Mouse (Mus musculus) stomach, postnatal 0 days (tissue): Measurements from ENCODE around the gene Tysnd1. TPM values are rescaled to one million over a fixed set of nuclear protein-coding genes. Genes with fewer than 3 reads are reported as not detected.

Experiments used
- ATAC-seq: fragments of 200-750 bp; cut with Nextera tagmentation; 2 replicates; pipeline ENCODE4 v1.8.0; 2017; ENCODE audit not compliant: low FRiP score, low TSS enrichment
- DNase-seq: peaks from one replicate; pipeline ENCODE4 v3.0.0-alpha.2; 2016; ENCODE audit warnings: low spot score
- H3K27ac ChIP-seq: fragments of 300-500 bp; sonication (generic); replicated peaks from 2 replicates; pipeline ENCODE4 v1.5.1; 2014; ENCODE audit warnings: mild to moderate bottlenecking, control low read depth
- H3K27me3 ChIP-seq: fragments of 300-500 bp; sonication (generic); 2 replicates; pipeline ENCODE4 v1.6.1; 2014; ENCODE audit warnings: low read length; ENCODE audit not compliant: control insufficient read depth, insufficient read depth
- H3K36me3 ChIP-seq: fragments of 300-500 bp; sonication (generic); 2 replicates; pipeline ENCODE4 v1.6.1; 2014; ENCODE audit warnings: low read length, mixed read lengths; ENCODE audit not compliant: control insufficient read depth, insufficient read depth
- H3K4me1 ChIP-seq: fragments of 300-500 bp; sonication (generic); replicated peaks from 2 replicates; pipeline ENCODE4 v1.6.1; 2014; ENCODE audit warnings: antibody characterized with exemption; ENCODE audit not compliant: control insufficient read depth, insufficient read depth
- H3K4me2 ChIP-seq: fragments of 300-500 bp; sonication (generic); replicated peaks from 2 replicates; pipeline ENCODE4 v1.6.1; 2014; ENCODE audit warnings: low read depth, mild to moderate bottlenecking, control low read depth, moderate library complexity
- H3K4me3 ChIP-seq: fragments of 300-500 bp; sonication (generic); 2 replicates; pipeline ENCODE4 v1.5.1; 2014; ENCODE audit warnings: low read depth, low read length, control low read depth
- H3K9ac ChIP-seq: fragments of 300-500 bp; sonication (generic); 2 replicates; pipeline ENCODE4 v1.6.1; 2014; ENCODE audit warnings: mild to moderate bottlenecking, low read length, control low read depth, mixed read lengths
- H3K9me3 ChIP-seq: fragments of 300-500 bp; sonication (generic); 2 replicates; pipeline ENCODE4 v1.6.1; 2016; ENCODE audit warnings: low read length; ENCODE audit not compliant: control insufficient read depth
- CTCF ChIP-seq: IDR thresholded peaks from 2 replicates; pipeline ENCODE4 v1.5.1; 2016; ENCODE audit warnings: antibody characterized with exemption, low read depth, mild to moderate bottlenecking, moderate library complexity
- EP300 ChIP-seq: optimal IDR thresholded peaks from 2 replicates; pipeline ENCODE3; 2016; ENCODE audit warnings: antibody characterized with exemption
- WGBS: fragments of 180-500 bp; shearing (Covaris S2); extraction: QIAGEN DNeasy Blood & Tissue Kit; methylation state at CpG from one replicate; pipeline ENCODE4 v1.1.7; 2014; 5-methylcytosine and 5-hydroxymethylcytosine counted together
- polyA plus RNA-seq: library from polyadenylated mRNA; unstranded; fragments of >200 nt; fragmentation: Nextera tagmentation; extraction: Ambion mirVana; gene quantifications from 2 replicates; pipeline ENCODE4 v1.2.1, GENCODE M21; 2015

Gene Tysnd1
- polyA plus RNA-seq, 1 experiment from 2014 or later = 18.5 TPM

DNA sequence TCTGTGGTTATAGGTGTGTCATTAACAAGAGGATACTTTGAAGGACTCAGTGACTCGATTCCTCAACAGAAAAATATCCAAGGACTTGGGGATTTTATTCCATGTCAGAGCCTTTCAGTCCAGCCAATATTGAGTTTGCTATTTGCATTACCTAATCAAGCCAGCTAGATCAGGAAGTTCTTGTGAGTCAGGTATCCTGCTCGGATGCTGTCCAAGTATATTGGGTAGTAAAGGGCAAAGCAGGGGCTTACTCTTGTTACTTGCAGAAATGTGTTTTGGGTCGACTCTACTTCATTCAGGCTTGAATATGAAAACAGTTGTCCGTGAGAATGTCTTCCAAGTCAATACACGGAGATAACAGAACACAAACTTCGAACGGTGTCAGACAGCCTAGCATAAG lies 40.6 kb upstream of the Tysnd1 start:
- H3K27me3 ChIP-seq = no peaks in the 10 kb centered on the region
- no peak overlapping the region for H3K4me2 ChIP-seq
- no peaks in the 10 kb centered on the region for H3K4me1 ChIP-seq
- H3K9ac ChIP-seq = no peak overlapping the region
- WGBS = 79% methylated on average over 7 of the region's 7 CpGs
- H3K27ac ChIP-seq = no peak overlapping the region
- no peak for TF ChIP-seq EP300
- TF ChIP-seq CTCF = no peak
- no peaks in the 10 kb centered on the region for H3K9me3 ChIP-seq
- DNase-seq (no peak), ATAC-seq (no peak)
- H3K4me3 ChIP-seq = no peak overlapping the region
- no peaks in the 10 kb centered on the region; the same call in 1 of the 2 replicates for H3K36me3 ChIP-seq

DNA sequence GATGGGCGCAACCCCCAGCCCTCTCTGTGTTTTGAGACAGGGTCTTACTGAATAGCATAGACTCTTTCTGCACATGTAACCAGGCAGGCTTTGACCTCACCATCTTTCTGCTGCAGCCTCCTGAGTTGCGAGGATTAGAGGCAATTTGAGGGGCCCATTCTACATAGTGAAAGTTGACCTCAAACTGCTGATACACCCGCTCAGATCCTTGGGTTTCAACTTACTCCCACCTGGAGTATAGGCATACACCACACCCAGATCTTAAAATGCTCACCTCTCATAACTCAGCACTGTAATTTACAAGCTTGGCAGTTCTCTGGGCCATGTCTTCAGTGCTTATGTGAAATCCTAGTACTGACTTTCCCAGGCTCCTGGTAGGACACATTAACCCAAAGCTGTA lies 40.1 kb upstream of the Tysnd1 start:
- no peak overlapping the region for H3K9ac ChIP-seq
- WGBS = 81% methylated on average over 3 of the region's 3 CpGs

DNA sequence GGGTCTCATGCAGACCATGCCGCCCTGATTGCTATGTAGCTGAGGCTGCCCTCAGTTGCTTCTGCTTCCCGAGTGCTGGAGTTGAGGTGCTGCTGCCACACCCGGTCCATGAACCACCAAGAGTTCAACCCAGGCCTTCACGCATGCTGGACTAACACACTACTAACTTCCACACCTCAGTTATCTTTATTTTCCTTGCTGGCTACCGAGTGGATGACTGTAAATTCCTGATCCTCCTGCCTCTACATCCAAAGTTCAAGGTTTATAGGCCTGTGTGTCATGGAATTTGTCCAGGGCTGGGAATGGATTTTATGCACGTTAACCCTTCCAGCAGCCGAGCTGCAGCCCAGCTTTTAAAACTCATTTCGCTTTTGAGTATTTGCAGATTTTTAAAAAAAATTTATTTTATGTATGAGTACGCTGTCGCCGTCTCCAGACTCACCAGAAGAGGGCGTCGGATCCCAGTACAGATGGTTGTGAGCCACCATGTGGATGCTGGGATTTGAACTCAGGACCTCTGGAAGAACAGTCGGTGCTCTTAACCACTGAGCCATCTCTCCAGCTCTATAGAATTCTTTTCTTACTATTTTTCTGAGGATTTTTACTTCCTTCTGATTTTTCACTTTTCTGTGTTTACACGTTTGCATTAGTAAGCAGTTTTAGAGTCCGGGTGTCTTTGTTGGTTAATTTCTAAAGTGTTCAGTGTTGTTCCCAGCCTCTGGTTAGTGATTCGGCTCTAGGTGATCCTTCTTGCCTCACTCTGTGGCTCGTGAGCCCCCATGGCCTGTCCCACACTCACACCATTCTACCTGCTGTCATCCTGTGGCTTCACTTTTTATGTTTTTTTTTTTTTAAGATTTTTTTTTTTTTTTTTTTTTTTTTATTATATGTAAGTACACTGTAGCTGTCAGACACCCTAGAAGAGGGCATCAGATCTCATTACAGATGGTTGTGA lies 38.1 kb upstream of the Tysnd1 start:
- H3K36me3 ChIP-seq = peaks cover 3% of the 10 kb centered on the region; the same call in 1 of the 2 replicates
- no peak for TF ChIP-seq EP300
- TF ChIP-seq CTCF = peak; percentile 30
- no peak overlapping the region for H3K4me2 ChIP-seq
- ATAC-seq = peak; percentile 48
- no peak overlapping the region for H3K9ac ChIP-seq
- no peaks in the 10 kb centered on the region for H3K4me1 ChIP-seq
- H3K9me3 ChIP-seq = no peaks in the 10 kb centered on the region
- WGBS = 84% methylated on average over 18 of the region's 18 CpGs
- no peak overlapping the region for H3K4me3 ChIP-seq
- H3K27ac ChIP-seq = no peak overlapping the region
- no peaks in the 10 kb centered on the region for H3K27me3 ChIP-seq
- DNase-seq = peak; percentile 19

More for the DNA sequence above, 40.1 kb upstream of the Tysnd1 start:
- Histone ChIP-seq H3K4me3 (no peak overlapping the region), H3K4me2 (no peak overlapping the region), H3K27me3 (no peaks in the 10 kb centered on the region), H3K27ac (no peak overlapping the region), H3K4me1 (no peaks in the 10 kb centered on the region), H3K36me3 (no peaks in the 10 kb centered on the region; the same call in 1 of the 2 replicates), H3K9me3 (no peaks in the 10 kb centered on the region)
- no peak for DNase-seq
- TF ChIP-seq CTCF (no peak), EP300 (no peak)
- no peak for ATAC-seq

DNA sequence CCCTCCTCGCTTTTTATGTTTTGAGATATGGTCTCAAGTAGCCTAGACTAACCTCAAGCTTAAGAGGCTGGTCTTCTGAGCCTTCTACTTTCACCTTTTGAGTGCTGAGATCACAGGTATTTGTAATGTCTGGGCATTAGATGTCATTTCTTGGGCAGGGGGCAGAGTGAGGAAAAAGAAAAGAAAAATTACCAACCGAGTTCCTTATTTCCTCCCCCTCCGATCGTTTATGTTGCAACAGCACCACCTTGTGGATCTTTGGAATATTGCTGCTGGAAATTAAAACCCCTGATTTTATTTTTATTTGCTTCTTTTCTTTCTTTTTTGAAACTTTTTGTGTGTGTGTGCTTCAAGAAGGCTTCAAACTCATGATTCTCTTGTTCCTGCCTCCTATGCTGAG lies 37.3 kb upstream of the Tysnd1 start:
- H3K27ac ChIP-seq = no peak overlapping the region
- TF ChIP-seq CTCF (peak; percentile 87), EP300 (no peak)
- peaks cover 3% of the 10 kb centered on the region; the same call in 1 of the 2 replicates for H3K36me3 ChIP-seq
- H3K9me3 ChIP-seq = no peaks in the 10 kb centered on the region
- no peaks in the 10 kb centered on the region for H3K4me1 ChIP-seq
- H3K27me3 ChIP-seq = no peaks in the 10 kb centered on the region
- no peak overlapping the region for H3K9ac ChIP-seq
- H3K4me3 ChIP-seq = no peak overlapping the region
- no peak overlapping the region for H3K4me2 ChIP-seq
- ATAC-seq (no peak), DNase-seq (peak; percentile 23)
- WGBS = 22% methylated on average over 4 of the region's 4 CpGs

DNA sequence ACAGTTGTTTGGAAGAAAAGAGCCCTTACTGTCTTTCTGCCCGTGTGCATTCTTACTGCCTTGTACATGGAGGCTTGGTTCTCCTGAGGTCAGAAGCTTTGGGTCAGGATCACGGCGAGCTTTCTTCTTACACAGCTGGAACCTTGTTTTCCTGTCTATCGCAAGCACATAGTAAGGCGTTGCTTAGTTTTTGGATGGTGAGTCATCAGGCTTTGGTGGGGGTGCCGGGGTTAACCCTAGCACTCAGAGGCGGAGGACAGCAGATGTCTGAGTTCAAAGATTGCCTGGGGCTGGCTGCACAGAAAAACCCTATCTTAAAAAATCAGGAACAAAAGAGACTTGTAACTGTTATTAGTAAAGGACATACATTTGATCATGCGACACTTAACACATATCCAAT lies 33.4 kb upstream of the Tysnd1 start:
- H3K27ac ChIP-seq = no peak overlapping the region
- WGBS = 57% methylated on average over 8 of the region's 8 CpGs

DNA sequence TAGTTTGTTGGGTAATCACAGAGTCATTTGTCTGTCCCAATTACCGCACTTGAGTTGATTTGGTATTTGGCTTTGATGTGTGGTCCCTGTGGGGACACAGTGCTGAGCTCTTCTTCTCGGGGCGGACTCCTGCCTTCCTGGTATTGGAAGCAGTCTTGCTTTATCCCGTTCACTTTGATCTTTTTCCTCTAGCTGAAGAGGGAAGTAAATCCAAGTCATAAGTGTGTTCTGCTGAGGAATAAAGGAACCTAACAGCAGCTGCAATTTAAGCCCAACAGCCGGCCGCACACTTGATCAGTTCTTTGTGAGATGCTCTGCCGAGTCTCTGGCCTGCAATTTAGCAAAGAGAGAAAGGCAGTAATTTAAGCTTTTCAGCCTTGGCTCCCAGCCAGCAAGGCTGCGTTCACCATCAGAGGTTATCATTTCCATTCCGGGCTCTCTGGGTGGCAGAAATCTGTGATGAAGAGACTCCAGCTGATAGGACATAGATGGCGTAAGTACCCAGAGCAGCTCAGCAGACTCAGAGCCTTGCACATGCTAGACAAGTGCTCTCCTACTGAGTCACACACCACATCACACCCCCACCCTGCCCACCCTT lies 32.8 kb upstream of the Tysnd1 start:
- ATAC-seq = no peak
- 71% methylated on average over 10 of the region's 10 CpGs for WGBS
- TF ChIP-seq EP300 = no peak
- TF ChIP-seq CTCF = no peak
- DNase-seq = no peak
- no peaks in the 10 kb centered on the region for H3K9me3 ChIP-seq
- no peaks in the 10 kb centered on the region for H3K4me1 ChIP-seq
- H3K4me2 ChIP-seq = no peak overlapping the region
- H3K9ac ChIP-seq = no peak overlapping the region
- H3K4me3 ChIP-seq = no peak overlapping the region
- no peaks in the 10 kb centered on the region for H3K27me3 ChIP-seq
- H3K36me3 ChIP-seq = peaks cover 5% of the 10 kb centered on the region; the same call in 1 of the 2 replicates
- H3K27ac ChIP-seq = no peak overlapping the region

More for the DNA sequence above, 33.4 kb upstream of the Tysnd1 start:
- Histone ChIP-seq H3K4me1 (no peaks in the 10 kb centered on the region), H3K36me3 (peaks cover 5% of the 10 kb centered on the region; the same call in 1 of the 2 replicates), H3K4me2 (no peak overlapping the region), H3K9ac (no peak overlapping the region), H3K4me3 (no peak overlapping the region), H3K9me3 (no peaks in the 10 kb centered on the region), H3K27me3 (no peaks in the 10 kb centered on the region)
- TF ChIP-seq EP300 (no peak), CTCF (no peak)
- DNase-seq (no peak), ATAC-seq (no peak)
